Mouse (Mus musculus): ENCODE measurements around the gene Otulin. TPM values are rescaled to one million over a fixed set of nuclear protein-coding genes. Genes with fewer than 3 reads are reported as not detected.

Otulin gene
- polyA plus RNA-seq, 1 experiment: 36.9 TPM

DNA sequence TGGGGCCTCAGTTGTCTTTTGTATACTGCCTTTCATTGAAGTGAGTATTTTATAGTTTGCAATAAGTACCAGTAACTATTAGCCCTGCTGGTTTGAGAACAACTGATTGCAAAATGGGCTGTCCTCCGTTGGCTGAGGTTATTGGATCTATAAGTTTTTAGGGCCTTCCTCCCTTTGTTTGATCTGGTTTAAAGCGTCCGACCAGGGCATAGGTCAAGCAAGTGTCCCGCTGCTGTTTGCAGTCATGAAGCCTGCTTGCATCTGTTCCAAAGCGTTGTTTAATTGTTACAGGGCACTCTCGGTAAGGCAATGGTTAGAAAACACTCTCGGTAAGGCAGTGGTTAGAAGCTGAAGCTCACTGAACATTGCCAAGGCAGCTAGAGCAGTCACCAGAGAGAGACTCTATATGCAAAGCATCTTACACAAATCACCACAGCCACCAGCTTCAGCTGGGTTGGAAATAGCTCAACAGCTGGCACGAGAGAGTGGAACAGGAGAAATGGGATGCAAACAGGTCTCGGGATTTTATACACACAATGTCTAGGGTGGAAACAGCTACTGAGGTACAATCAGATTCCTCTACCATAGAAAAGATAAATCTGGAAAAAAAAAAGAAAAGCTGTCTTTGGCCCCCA, 80.0 kb downstream of the Otulin start:
- Histone ChIP-seq H3K27me3 (ENCODE audit: control insufficient read depth, insufficient read depth, insufficient read length) (no peaks in the 10 kb centered on the region), H3K4me3 (no peak overlapping the region), H3ac (ENCODE audit: control insufficient read depth, insufficient read length) (no peak overlapping the region), H3K79me2 (ENCODE audit: control insufficient read depth, insufficient read depth) (peaks cover 58% of the 10 kb centered on the region), H3K4me2 (ENCODE audit: low read depth) (no peak overlapping the region), H3K36me3 (ENCODE audit: control insufficient read depth, insufficient read depth) (peaks cover 21% of the 10 kb centered on the region)
- TF ChIP-seq POLR2A (IDR thresholded peaks at IDR 0.05; ENCODE audit: insufficient read length, low read depth) (no peak), REST (IDR thresholded peaks at IDR 0.05; ENCODE audit: insufficient read depth, insufficient read length) (no peak), POLR2AphosphoS2 (IDR thresholded peaks at IDR 0.05; ENCODE audit: insufficient read length, low read depth) (no peak), TCF12 (IDR thresholded peaks at IDR 0.05; ENCODE audit: insufficient read depth, poor library complexity, severe bottlenecking) (no peak), MAX (IDR thresholded peaks at IDR 0.05; ENCODE audit: low read depth) (no peak), TCF3 (IDR thresholded peaks at IDR 0.05; ENCODE audit: insufficient read length, low read depth) (no peak), E2F4 (IDR thresholded peaks at IDR 0.05; ENCODE audit: insufficient read depth) (no peak), MYOG (IDR thresholded peaks at IDR 0.05; ENCODE audit: control insufficient read depth in 1 of 3, insufficient read depth in 1 of 3, insufficient read length in 2 of 3, low read depth in 2 of 3) (no peak), CEBPB (IDR thresholded peaks at IDR 0.05; ENCODE audit: insufficient read depth, poor library complexity, severe bottlenecking) (no peak), SRF (IDR thresholded peaks at IDR 0.05; ENCODE audit: control insufficient read depth, insufficient read length, low read depth) (no peak), MYOD1 (IDR thresholded peaks at IDR 0.05; ENCODE audit: control insufficient read depth in 1 of 3, insufficient read length in 2 of 3, low read depth in 2 of 3) (no peak), USF1 (IDR thresholded peaks at IDR 0.05; ENCODE audit: low read depth) (no peak)

DNA sequence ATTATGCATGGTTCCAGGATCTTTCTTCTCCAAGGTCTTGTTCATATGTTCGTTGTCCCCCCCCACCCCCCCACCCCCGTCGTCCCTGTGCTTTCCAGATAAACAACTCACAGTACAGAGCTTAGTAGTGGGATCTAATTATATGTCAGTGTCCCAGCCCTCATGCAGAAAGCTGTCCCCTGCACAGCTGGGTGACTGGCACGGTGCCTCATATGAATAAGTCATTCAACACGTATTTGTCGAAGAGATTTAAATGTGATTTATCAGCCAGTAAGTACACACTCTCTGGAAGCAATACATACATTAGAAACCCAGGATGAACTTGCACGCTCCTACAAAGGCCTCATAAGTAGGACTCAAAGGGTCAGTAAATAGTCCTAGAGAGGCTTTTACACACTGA, 80.6 kb downstream of the Otulin start:
- Histone ChIP-seq H3K4me3 (no peak overlapping the region), H3K36me3 (ENCODE audit: control insufficient read depth, insufficient read depth) (peaks cover 20% of the 10 kb centered on the region), H3K4me2 (ENCODE audit: low read depth) (no peak overlapping the region), H3K27me3 (ENCODE audit: control insufficient read depth, insufficient read depth, insufficient read length) (no peaks in the 10 kb centered on the region), H3ac (ENCODE audit: control insufficient read depth, insufficient read length) (no peak overlapping the region), H3K79me2 (ENCODE audit: control insufficient read depth, insufficient read depth) (peaks cover 58% of the 10 kb centered on the region)
- peak in 1 of 3 experiments; percentile 20 for TF ChIP-seq MYOG (IDR thresholded peaks at IDR 0.05; ENCODE audit: control insufficient read depth in 1 of 3, insufficient read depth in 1 of 3, insufficient read length in 2 of 3, low read depth in 2 of 3)
- no peak for TF ChIP-seq SRF (IDR thresholded peaks at IDR 0.05; ENCODE audit: control insufficient read depth, insufficient read length, low read depth)
- TF ChIP-seq REST (IDR thresholded peaks at IDR 0.05; ENCODE audit: insufficient read depth, insufficient read length): no peak
- no peak for TF ChIP-seq POLR2A (IDR thresholded peaks at IDR 0.05; ENCODE audit: insufficient read length, low read depth)
- no peak for TF ChIP-seq TCF12 (IDR thresholded peaks at IDR 0.05; ENCODE audit: insufficient read depth, poor library complexity, severe bottlenecking)
- no peak for TF ChIP-seq TCF3 (IDR thresholded peaks at IDR 0.05; ENCODE audit: insufficient read length, low read depth)
- no peak for TF ChIP-seq MAX (IDR thresholded peaks at IDR 0.05; ENCODE audit: low read depth)
- no peak for TF ChIP-seq POLR2AphosphoS2 (IDR thresholded peaks at IDR 0.05; ENCODE audit: insufficient read length, low read depth)
- TF ChIP-seq USF1 (IDR thresholded peaks at IDR 0.05; ENCODE audit: low read depth): no peak
- TF ChIP-seq CEBPB (IDR thresholded peaks at IDR 0.05; ENCODE audit: insufficient read depth, poor library complexity, severe bottlenecking): no peak
- TF ChIP-seq MYOD1 (IDR thresholded peaks at IDR 0.05; ENCODE audit: control insufficient read depth in 1 of 3, insufficient read length in 2 of 3, low read depth in 2 of 3): peak in 1 of 3 experiments; percentile 10
- TF ChIP-seq E2F4 (IDR thresholded peaks at IDR 0.05; ENCODE audit: insufficient read depth): no peak

DNA sequence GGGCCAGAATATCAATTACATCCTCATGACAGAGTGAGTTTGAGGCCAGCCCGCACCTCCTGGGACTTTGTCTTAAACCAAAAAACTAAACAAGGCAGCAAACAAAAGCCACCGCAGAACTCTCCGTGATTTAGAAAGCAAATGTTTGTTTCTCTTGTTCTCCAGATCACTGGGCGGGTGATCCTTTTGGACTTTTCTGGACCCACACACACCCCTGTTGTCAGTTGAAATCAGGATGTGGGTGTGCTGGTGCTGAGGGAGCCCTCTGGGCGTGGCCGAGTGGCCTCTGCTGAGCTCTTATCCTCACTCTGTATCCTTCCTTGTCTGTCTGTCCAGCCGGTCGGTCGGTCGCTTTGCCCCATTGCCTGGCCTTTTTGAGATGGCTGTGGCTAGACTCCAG, 81.4 kb downstream of the Otulin start:
- no peak overlapping the region for H3ac ChIP-seq (ENCODE audit: control insufficient read depth, insufficient read length)
- H3K79me2 ChIP-seq (ENCODE audit: control insufficient read depth, insufficient read depth): peaks cover 63% of the 10 kb centered on the region
- H3K27me3 ChIP-seq (ENCODE audit: control insufficient read depth, insufficient read depth, insufficient read length): no peaks in the 10 kb centered on the region
- no peak for TF ChIP-seq MYOD1 (IDR thresholded peaks at IDR 0.05; ENCODE audit: control insufficient read depth in 1 of 3, insufficient read length in 2 of 3, low read depth in 2 of 3)
- no peak for TF ChIP-seq MAX (IDR thresholded peaks at IDR 0.05; ENCODE audit: low read depth)
- no peak for TF ChIP-seq REST (IDR thresholded peaks at IDR 0.05; ENCODE audit: insufficient read depth, insufficient read length)
- no peak for TF ChIP-seq POLR2AphosphoS2 (IDR thresholded peaks at IDR 0.05; ENCODE audit: insufficient read length, low read depth)
- no peak overlapping the region for H3K4me3 ChIP-seq
- no peak overlapping the region for H3K4me2 ChIP-seq (ENCODE audit: low read depth)
- peaks cover 22% of the 10 kb centered on the region for H3K36me3 ChIP-seq (ENCODE audit: control insufficient read depth, insufficient read depth)

DNA sequence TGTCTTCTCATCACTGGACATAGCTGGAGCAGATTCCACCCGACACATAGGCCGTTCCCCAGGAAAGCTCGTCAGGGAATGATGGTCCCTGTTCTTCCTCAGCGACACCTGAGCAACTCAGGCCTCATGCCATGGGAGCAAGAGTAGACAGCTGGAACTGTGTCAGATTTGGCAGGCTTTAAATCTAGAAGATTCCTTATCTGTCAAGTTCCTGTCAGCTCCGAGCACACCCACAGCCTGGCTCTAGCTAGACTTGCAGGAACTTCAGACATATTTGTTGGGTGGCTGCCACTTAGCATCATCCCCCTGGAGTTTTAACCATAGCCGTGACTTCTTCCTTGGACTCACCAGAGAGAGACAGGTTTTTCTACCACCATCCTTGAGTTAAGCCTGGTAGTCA, 82.4 kb downstream of the Otulin start:
- H3K79me2 ChIP-seq (ENCODE audit: control insufficient read depth, insufficient read depth): peaks cover 67% of the 10 kb centered on the region
- no peak overlapping the region for H3K4me2 ChIP-seq (ENCODE audit: low read depth)
- no peak overlapping the region for H3K4me3 ChIP-seq
- TF ChIP-seq POLR2AphosphoS2 (IDR thresholded peaks at IDR 0.05; ENCODE audit: insufficient read length, low read depth): no peak
- no peak overlapping the region for H3ac ChIP-seq (ENCODE audit: control insufficient read depth, insufficient read length)
- H3K27me3 ChIP-seq (ENCODE audit: control insufficient read depth, insufficient read depth, insufficient read length): no peaks in the 10 kb centered on the region
- H3K36me3 ChIP-seq (ENCODE audit: control insufficient read depth, insufficient read depth): peaks cover 18% of the 10 kb centered on the region

DNA sequence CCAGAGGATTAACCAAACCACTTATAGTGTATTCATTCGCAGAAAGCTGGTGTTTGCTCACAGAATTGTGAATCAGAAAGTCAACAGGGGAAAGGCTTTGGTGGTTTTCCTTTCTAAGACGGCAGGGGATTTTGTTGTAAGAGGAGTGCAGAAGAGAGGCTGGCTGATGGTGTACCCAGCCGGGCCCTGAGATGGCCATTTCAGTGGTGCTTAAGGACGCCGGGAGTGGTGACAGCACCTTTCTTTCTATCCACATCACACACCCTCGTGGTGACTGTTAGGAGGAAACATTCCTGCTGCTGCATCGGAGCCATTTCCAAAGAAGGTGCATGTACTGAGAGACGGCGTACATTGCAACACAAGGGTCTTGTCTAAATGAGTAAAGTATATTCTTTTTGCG, 85.3 kb downstream of the Otulin start:
- Histone ChIP-seq H3K36me3 (ENCODE audit: control insufficient read depth, insufficient read depth) (peaks cover 18% of the 10 kb centered on the region), H3ac (ENCODE audit: control insufficient read depth, insufficient read length) (no peak overlapping the region), H3K79me2 (ENCODE audit: control insufficient read depth, insufficient read depth) (peaks cover 74% of the 10 kb centered on the region), H3K4me3 (no peak overlapping the region), H3K4me2 (ENCODE audit: low read depth) (no peak overlapping the region), H3K27me3 (ENCODE audit: control insufficient read depth, insufficient read depth, insufficient read length) (no peaks in the 10 kb centered on the region)
- TF ChIP-seq E2F4 (IDR thresholded peaks at IDR 0.05; ENCODE audit: insufficient read depth) (no peak), TCF12 (IDR thresholded peaks at IDR 0.05; ENCODE audit: insufficient read depth, poor library complexity, severe bottlenecking) (no peak), MYOG (IDR thresholded peaks at IDR 0.05; ENCODE audit: control insufficient read depth in 1 of 3, insufficient read depth in 1 of 3, insufficient read length in 2 of 3, low read depth in 2 of 3) (no peak)

All from myocyte (in vitro differentiated cells).